Mouse (Mus musculus): ENCODE measurements around the gene Kiz.

- TF ChIP-seq CTCF (IDR thresholded peaks at IDR 0.05; ENCODE audit: low read depth, low read length) (no peak), POLR2A (IDR thresholded peaks at IDR 0.05; ENCODE audit: insufficient read depth, low read length) (no peak), EP300 (IDR thresholded peaks at IDR 0.05; ENCODE audit: insufficient read depth, low read depth, low read length) (no peak)
Observed at GRCm38 (mm10) chr2:147009084-147009483, 153.4 kb downstream of the Kiz start.

Measured in ES-Bruce4 (cell line).